In genomic region chr4:136732536-136733121, GRCm38 (mm10) we compare ENCODE assay signal across 12 mouse cellular contexts.
DNase-seq lines count a peak whose midpoint lies in the region; ATAC-seq and TF ChIP-seq lines count a peak whose summit lies in the region.
"Had no signal": no experiment of that assay in that cellular context is flagged by ENCODE, and none has a peak within 500 bp of the region (broad histone marks: within the 10 kb centered on the region; RNA-seq: fewer than 3 reads in every experiment).

No protein-coding gene starts in this region.

- 0 out of 2 replicates have a peak, but pooled peaks have one; percentile 16 for TF ChIP-seq CTCF in midbrain, postnatal 0 days (IDR thresholded peaks at IDR 0.05)

- H3K4me3 ChIP-seq in lung, embryonic 16.5 days (ENCODE audit: low read length): no peak overlapping the region
- H3K4me3 ChIP-seq in forebrain, embryonic 15.5 days: no peak overlapping the region
- H3K4me3 ChIP-seq in kidney, embryonic 14.5 days (ENCODE audit: low read length): no peak overlapping the region
- no peak overlapping the region for H3K4me3 ChIP-seq in midbrain, postnatal 0 days (ENCODE audit: low read depth, low read length)

- ATAC-seq in lung, embryonic 16.5 days (ENCODE audit: low read depth): peak; percentile 11; the same call in 1 of the 2 replicates
- ATAC-seq in forebrain, embryonic 15.5 days (replicated peaks): no peak
- ATAC-seq in kidney, embryonic 14.5 days (ENCODE audit: low FRiP score, low TSS enrichment): peak; percentile 44
- ATAC-seq in midbrain, postnatal 0 days (ENCODE audit: low FRiP score): no peak

- peaks cover 36% of the 10 kb centered on the region for H3K4me1 ChIP-seq in lung, embryonic 16.5 days (replicated peaks; ENCODE audit: control insufficient read depth, insufficient read depth, low read length)
- peaks cover 54% of the 10 kb centered on the region for H3K4me1 ChIP-seq in forebrain, embryonic 15.5 days
- peaks cover 58% of the 10 kb centered on the region for H3K4me1 ChIP-seq in kidney, embryonic 14.5 days (ENCODE audit: control insufficient read depth, insufficient read depth, low read length)
- H3K4me1 ChIP-seq in midbrain, postnatal 0 days (ENCODE audit: insufficient read depth, low read length): peaks cover 4% of the 10 kb centered on the region; the same call in 1 of the 2 replicates

- no peak overlapping the region for H3K27ac ChIP-seq in lung, embryonic 16.5 days (ENCODE audit: low read length)
- 0 out of 2 replicates have a peak overlapping the region, but pooled peaks have one; percentile 24 for H3K27ac ChIP-seq in forebrain, embryonic 15.5 days (replicated peaks)
- H3K27ac ChIP-seq in kidney, embryonic 14.5 days (ENCODE audit: low read depth, low read length): peak overlapping the region; percentile 79
- H3K27ac ChIP-seq in midbrain, postnatal 0 days (ENCODE audit: low read depth, low read length): no peak overlapping the region

- no peak for DNase-seq in lung, postnatal 36 days
- no peak for DNase-seq in midbrain, postnatal 0 days (ENCODE audit: low spot score)
- DNase-seq in left cerebral cortex, adult 11 months (ENCODE audit: low spot score): no peak
- DNase-seq in T-cell, adult 2 months (ENCODE audit: low spot score): no peak
- no peak for DNase-seq in right cerebral cortex, postnatal 10 days (ENCODE audit: low spot score in 2 of 2)
- DNase-seq: adrenal gland, postnatal 14 days; cerebellum, adult 8-10 months; layer of hippocampus, postnatal 36 days; lung, adult 2 months had no signal

- H3K9me3 ChIP-seq in lung, embryonic 16.5 days (ENCODE audit: control insufficient read depth, low read length): no peaks in the 10 kb centered on the region
- H3K9me3 ChIP-seq in forebrain, embryonic 15.5 days: no peaks in the 10 kb centered on the region
- H3K9me3 ChIP-seq in kidney, embryonic 14.5 days (ENCODE audit: control insufficient read depth, low read length): no peaks in the 10 kb centered on the region
- H3K9me3 ChIP-seq in midbrain, postnatal 0 days (ENCODE audit: low read length): no peaks in the 10 kb centered on the region

- H3K9ac ChIP-seq in lung, embryonic 16.5 days (ENCODE audit: low read length): no peak overlapping the region
- no peak overlapping the region for H3K9ac ChIP-seq in forebrain, embryonic 15.5 days (replicated peaks)
- no peak overlapping the region for H3K9ac ChIP-seq in kidney, embryonic 14.5 days (ENCODE audit: low read depth, low read length)
- H3K9ac ChIP-seq in midbrain, postnatal 0 days (replicated peaks; ENCODE audit: low read length, poor library complexity, severe bottlenecking): no peak overlapping the region

- H3K36me3 ChIP-seq in lung, embryonic 16.5 days (ENCODE audit: control insufficient read depth, insufficient read depth, low read length): no peaks in the 10 kb centered on the region
- no peaks in the 10 kb centered on the region for H3K36me3 ChIP-seq in forebrain, embryonic 15.5 days
- no peaks in the 10 kb centered on the region for H3K36me3 ChIP-seq in kidney, embryonic 14.5 days (ENCODE audit: control insufficient read depth, insufficient read depth, low read length)
- H3K36me3 ChIP-seq in midbrain, postnatal 0 days (ENCODE audit: insufficient read depth, low read length): no peaks in the 10 kb centered on the region

- H3K4me2 ChIP-seq in lung, embryonic 16.5 days (ENCODE audit: low read depth, low read length): no peak overlapping the region
- no peak overlapping the region for H3K4me2 ChIP-seq in forebrain, embryonic 15.5 days (replicated peaks)
- H3K4me2 ChIP-seq in kidney, embryonic 14.5 days (replicated peaks; ENCODE audit: low read depth, low read length): 0 out of 2 replicates have a peak overlapping the region, but pooled peaks have one; percentile 12
- no peak overlapping the region for H3K4me2 ChIP-seq in midbrain, postnatal 0 days (ENCODE audit: low read depth, low read length, poor library complexity, severe bottlenecking)

- WGBS in lung, embryonic 16.5 days: 48% methylated on average over 7 of the region's 7 CpGs
- WGBS in forebrain, embryonic 15.5 days: 66% methylated on average over 7 of the region's 7 CpGs
- WGBS in kidney, embryonic 14.5 days: 36% methylated on average over 7 of the region's 7 CpGs
- 67% methylated on average over 7 of the region's 7 CpGs for WGBS in midbrain, postnatal 0 days

- no peaks in the 10 kb centered on the region for H3K27me3 ChIP-seq in lung, embryonic 16.5 days (ENCODE audit: control insufficient read depth, insufficient read depth, low read depth, low read length)
- no peaks in the 10 kb centered on the region for H3K27me3 ChIP-seq in forebrain, embryonic 15.5 days
- no peaks in the 10 kb centered on the region for H3K27me3 ChIP-seq in kidney, embryonic 14.5 days (ENCODE audit: control insufficient read depth, insufficient read depth, low read length)
- no peaks in the 10 kb centered on the region for H3K27me3 ChIP-seq in midbrain, postnatal 0 days (ENCODE audit: insufficient read depth, low read length)

Comparison
In these comparisons a context has a peak if more than half of its experiments do, and no peak if none do; other contexts are left out.
1. ATAC-seq: peak in lung, embryonic 16.5 days (single experiment) and kidney, embryonic 14.5 days (single experiment); none in forebrain, embryonic 15.5 days (single experiment) and midbrain, postnatal 0 days (single experiment).
2. H3K27ac ChIP-seq: peak in forebrain, embryonic 15.5 days (single experiment) and kidney, embryonic 14.5 days (single experiment); none in lung, embryonic 16.5 days (single experiment) and midbrain, postnatal 0 days (single experiment).